Mouse (Mus musculus) spleen, postnatal 14 days (tissue): ENCODE results near the gene Methig1.
A peak's percentile ranks its signal among the peaks of the same experiment; 100 is the strongest.
"Not testable (repeated sequence)": the region's sequence is repeated elsewhere in the genome, so short reads cannot be mapped to it uniquely, and the experiment has no call there.

Experiments used
- DNase-seq, 2 experiments: peaks; one replicate each; pipeline ENCODE4 v3.0.0; 2021 to 2022; ENCODE audit warnings: low spot score in 2 of 2

Methig1 gene

DNA sequence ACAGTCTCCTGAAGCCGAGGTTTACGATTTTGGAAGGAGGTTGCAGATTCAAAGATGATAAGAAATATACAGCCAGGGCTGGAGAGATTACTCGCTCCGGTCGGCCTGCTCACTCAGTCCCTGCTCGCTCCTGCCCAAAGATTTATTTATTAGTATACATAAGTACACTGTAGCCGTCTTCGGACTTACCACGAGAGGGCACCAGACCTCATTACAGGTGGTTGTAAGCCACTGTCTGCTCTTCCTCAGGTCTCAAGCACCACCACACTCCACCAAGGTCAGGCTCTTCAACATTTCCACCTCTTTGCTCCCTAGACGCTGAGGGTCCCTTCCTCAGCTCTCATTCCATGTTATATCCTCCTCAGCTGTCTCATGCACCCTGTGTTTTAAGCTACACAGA is 15.1 kb upstream of the Methig1 start:
- DNase-seq: peak; percentile 45 to 60

DNA sequence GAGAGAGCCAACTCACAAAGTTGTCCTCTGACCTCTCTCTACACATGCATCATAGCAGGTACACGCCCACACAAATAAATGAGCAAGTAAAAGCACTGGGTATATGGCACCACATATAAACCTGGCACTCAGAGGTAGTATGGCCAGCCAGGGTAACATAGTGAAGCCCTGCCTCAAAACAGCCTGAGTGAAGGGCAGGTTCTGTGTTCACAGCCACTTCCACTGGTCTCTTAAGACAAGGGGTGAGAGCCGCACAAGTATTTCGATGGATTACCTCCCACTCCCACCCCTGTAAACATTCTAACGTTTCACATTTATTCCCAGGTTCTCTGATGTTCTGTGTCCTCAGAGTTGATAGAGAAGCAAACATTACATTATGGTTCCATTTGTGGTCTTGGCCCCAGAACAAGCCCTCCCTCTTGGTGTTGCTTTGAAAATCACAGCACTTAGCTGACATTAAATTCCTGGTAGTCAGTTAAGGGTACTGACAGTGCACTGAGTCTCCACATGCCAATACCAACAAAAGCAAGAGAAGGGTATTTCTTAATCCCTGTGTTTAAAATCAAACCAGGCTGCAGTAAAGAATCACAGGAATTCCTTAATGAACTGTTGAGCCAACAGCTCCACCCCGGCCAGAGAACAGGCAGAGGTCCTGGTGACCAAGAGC is 11.5 kb upstream of the Methig1 start:
- not testable (repeated sequence) for DNase-seq

- DNase-seq: no peak
Observed at GRCm38 (mm10) chr15:100345484-100345883, 7.5 kb upstream of the Methig1 start.

DNA sequence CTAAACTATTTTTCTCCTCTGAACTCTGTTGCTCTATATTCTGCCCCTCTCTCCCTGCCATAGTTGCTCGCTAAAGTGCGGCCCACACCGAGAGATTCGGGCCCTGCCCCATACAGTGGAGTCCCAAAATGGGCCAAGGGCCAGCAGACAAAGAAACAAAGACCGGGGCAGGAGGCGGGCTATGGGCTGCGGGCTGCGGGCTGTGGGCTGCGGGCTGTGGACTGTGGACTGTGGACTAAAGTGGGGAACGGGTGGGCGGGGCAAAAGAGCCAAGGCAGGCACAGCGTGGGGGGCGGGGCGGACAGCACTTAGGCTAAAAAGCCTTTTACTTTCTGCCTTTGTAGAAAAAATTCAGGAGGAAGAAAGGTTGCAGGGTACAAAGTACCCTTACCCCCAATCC is 6.2 kb upstream of the Methig1 start:
- DNase-seq: no peak

DNA sequence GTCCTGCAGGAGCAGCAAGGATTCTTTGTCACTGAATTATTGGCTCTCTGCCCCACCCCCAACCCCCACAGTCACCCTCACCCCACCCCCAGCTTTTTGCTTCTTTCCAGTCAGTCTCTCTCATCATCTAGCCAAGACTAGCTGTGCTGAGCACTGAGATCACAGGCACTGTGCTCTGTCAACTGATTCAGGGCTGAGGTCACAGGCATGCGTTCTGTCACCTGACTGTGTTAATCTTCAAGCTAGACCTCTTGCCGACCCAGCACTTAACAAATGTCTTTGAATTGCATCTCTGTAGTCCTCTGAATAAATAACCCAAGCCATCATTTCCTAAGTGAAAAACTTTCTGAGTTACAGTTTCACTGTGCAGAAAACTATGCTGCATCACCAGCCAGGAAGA is 3.5 kb upstream of the Methig1 start:
- no peak for DNase-seq

- DNase-seq: no peak
Observed at GRCm38 (mm10) chr15:100351501-100352060, 1.4 kb upstream of the Methig1 start.

- not testable (repeated sequence) for DNase-seq
Observed at GRCm38 (mm10) chr15:100353399-100353798, 450 bp downstream of the Methig1 start.

- no peak for DNase-seq
Observed at GRCm38 (mm10) chr15:100355876-100356275, 2.9 kb downstream of the Methig1 start.

GRCm38 (mm10) chr15:100364242-100364641 is 11.3 kb downstream of the Methig1 start, which contains the start of gene Higd1c:
Gene Higd1c (plus strand): TSS chr15:100364542.
- no peak for DNase-seq

DNA sequence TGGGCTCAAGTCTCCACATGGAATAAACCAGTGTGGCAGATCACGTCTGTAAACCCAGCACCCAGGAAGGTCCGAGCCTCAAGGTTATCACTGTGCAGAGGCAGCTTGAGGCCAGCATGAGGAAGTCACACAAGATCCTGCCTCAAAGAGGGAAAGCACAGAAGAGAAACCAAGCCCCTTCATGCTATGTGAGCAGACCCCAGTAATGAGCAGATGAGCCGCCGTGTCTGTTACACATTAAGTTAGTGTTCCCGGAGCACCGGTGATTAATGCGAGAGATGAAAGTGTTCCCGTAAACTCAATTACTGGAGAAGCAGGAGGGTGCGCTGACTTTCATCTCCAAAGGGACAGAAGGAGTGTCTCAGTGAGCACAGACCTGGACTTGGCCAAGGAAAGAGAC is 13.0 kb downstream of the Methig1 start:
- DNase-seq: not testable (repeated sequence)

DNA sequence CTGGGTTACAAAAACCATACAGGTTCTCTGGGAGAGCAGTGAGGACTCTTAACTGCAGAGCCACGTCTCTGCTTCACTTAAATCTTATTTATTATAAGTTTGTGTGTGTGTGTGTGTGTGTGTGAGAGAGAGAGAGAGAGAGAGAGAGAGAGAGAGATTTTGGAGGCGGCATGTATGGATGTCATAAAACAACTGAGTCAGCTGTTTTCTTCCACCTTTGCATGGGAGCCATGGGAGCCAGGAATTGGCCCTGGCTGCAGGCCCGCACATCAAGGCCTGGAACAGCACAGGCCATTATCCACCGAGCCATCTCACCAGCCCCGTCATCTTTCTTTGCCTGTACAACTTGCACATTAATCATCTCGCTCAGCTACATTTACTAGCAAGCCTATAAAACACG is 14.2 kb downstream of the Methig1 start:
- DNase-seq: no peak

GRCm38 (mm10) chr15:100375066-100375465 is 22.1 kb downstream of the Methig1 start:
- peak in 1 of 2 experiments; percentile 49 for DNase-seq

- not testable (repeated sequence) for DNase-seq
Observed at GRCm38 (mm10) chr15:100377847-100378505, 25.0 kb downstream of the Methig1 start.

- no peak for DNase-seq
Observed at GRCm38 (mm10) chr15:100379658-100380057, 26.7 kb downstream of the Methig1 start.

DNA sequence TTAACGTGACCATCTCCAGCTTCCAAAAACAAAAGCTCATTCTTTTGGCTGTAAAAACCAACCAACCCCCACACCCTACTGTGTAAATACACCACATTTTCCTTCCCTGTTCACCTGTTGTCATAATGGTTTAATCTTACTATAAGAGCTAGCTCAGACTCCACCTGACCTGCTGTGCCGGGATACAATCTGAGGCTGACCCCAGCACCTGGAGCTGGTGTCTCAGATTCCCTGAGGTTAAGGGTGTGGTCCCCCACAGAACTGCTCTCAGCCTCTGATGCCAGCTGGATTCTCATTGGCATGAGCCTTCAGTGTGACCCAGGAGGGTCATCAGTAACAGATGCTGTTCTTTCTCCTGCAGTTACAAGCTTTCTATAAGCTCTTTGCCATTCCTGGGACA is 27.2 kb downstream of the Methig1 start:
- no peak for DNase-seq

DNA sequence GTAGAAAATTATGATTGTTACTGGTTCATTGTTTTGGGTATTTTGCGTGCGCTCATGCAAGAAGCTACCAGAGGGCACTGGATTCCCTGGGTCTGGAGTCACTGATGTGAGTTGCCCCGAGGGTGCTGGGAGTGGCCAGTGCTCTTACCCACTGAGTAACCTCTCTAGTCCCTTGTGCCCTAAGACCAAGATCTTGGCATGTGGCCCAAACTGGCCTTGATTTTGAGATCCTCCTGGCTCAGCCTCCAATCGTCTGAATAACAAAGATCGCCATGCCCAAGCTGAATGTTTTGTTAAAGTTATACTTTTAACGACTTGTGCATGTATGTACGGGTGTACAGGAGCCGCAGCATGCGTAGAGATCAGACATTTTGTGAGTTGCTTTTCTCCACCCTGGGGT is 32.8 kb downstream of the Methig1 start:
- no peak for DNase-seq

- no peak for DNase-seq
Observed at GRCm38 (mm10) chr15:100387544-100388223, 34.7 kb downstream of the Methig1 start.

DNA sequence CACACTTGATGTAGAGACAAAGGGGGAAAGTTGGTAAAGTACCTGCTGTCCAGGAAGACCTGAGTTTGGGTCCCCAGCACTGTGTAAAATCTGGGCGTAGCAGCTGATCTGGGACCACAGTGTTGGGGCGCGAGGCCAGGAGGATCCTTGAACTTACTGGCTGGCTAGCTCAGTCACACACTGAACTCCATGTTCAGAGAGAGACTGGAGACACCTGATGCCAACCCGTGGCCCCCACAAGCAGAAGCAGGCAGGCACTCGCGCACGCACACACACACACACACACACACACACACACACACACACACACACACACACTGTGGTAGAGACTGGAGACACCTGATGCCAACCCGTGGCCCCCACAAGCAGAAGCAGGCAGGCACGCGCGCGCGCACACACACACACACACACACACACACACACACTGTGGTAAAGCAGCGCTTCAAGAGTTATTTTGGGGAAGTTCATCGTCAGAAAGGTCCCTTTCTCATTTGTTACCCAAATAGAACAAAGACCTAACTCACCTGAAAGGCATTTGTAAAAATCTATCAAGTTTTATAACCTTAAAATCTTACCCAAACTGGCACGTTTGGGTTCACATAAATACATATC is 35.4 kb downstream of the Methig1 start:
- DNase-seq: peak in 1 of 2 experiments; percentile 12

GRCm38 (mm10) chr15:100388886-100389285 is 35.9 kb downstream of the Methig1 start:
- no peak for DNase-seq

GRCm38 (mm10) chr15:100391066-100391465 is 38.1 kb downstream of the Methig1 start:
- no peak for DNase-seq

DNA sequence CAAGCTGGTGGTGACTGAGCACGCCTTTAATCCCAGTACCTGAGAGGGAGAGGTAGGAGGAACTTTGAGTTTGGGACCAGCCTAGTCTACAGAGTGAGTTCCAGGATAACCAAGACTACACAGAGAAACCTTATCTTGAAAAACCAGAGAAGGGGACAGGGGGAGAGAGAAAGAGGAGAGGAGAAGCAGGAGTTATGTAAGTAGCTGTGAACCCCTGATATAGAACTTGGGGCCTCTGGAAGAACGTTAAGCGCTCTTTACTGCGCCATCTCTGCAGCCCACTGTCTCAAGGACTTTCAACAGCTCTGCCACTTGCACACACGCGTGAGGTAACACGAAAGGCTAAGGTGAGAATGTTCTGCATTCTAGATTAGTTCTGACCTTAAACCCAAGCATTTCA is 38.6 kb downstream of the Methig1 start:
- DNase-seq: no peak

DNA sequence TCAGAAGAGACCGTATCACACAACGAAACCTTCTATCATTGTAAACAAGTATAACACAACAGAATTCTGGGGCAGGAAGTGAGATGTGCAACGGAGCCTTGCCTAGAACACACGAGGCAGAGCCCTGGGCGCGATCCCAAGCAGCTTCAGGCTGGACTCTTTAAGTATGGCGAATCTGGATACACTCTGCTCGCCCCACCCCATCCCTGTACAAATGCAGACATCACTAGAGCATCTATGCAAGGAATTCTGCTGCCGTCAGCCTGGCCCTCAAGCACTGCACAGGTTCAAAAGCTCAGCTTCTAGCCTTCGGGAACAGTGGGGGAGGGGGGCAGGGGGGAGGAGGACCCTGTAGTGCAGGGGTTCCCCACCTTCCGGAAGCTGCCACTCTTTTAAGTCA is 40.1 kb downstream of the Methig1 start:
- DNase-seq: no peak
